Mouse (Mus musculus) adrenal gland (tissue): ENCODE measurements around the gene Mapkap1.
"Not testable (repeated sequence)": the region's sequence is repeated elsewhere in the genome, so short reads cannot be mapped to it uniquely, and the experiment has no call there.

Experiments used
- intact Hi-C: fragments of 180-260 bp; cut with DNase I; formaldehyde crosslinking; loops from one replicate; pipeline ENCODE4 v1.15.1; 2025

The Mapkap1 gene

DNA sequence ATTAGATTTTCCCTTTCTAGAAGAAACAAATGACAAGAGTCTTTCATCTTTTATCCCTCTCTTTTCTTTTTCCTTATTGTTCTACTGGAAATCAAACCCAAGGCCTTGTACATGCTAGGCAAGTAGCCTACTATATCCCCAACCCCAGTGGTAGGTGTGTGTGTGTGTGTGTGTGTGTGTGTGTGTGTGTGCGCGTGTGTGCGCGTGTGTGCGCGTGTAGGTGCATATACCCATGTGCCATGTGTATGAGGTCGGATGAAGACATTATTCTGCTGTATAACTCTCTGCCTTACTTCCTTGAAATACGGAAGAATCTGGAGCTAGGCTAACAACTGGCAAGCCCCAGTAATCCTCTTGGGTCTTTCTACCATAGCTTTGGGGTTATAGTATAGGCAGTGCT lies 24.1 kb downstream of the Mapkap1 start:
- intact Hi-C loops, result no loop called here

DNA sequence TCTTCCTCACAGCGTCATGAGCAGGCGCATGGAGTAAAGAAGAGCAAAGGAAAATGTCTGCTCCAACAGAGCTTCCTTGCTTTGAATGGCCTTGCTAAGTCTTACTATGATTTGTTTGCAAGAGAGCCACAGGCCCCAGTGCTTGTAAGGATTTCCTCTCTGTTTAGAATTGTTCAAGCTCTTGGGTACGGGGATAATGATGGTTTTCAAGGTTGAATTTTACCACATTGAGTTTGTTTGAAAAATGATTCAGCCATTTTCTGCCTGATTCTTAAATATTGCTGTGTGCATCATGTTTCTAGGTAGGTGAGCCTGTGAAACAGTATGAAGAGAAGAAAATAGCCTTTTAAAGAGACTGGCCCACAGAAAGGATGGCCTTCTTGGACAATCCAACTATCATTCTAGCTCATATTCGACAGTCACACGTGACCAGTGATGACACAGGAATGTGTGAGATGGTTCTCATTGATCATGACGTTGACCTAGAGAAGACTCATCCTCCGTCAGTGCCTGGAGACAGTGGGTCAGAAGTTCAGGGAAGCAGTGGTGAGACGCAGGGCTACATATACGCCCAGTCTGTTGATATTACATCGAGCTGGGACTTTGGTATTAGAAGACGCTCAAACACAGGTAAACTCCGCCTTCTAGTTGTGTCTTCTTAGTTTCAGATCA lies 25.3 kb downstream of the Mapkap1 start:
- intact Hi-C loops, result no loop called here

- intact Hi-C loops, result not testable (repeated sequence)
These were observed 26.3 kb downstream of the Mapkap1 start for GRCm38 (mm10) chr2:34432887-34433286.

DNA sequence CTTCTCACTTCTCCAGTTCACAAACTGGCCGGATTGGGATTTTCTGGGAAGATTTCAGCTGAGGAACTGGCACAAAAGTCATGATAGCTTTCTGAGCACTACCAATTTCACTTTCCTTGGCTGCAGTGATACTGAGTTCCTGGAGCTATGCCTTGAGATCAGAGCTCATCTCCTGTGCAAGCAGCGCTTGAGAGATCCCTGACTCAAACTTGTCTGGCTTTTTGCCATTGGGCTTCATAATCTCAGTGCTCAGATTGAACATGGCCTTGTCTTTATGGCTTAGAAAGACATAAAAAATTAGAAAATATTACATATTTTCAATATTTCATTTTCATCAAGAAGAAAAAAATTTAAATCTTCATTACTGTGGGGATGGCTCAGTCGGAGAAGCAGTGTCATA lies 29.8 kb downstream of the Mapkap1 start:
- intact Hi-C loops, result no loop called here

GRCm38 (mm10) chr2:34448756-34449155 lies 42.2 kb downstream of the Mapkap1 start:
- intact Hi-C loops, result no loop called here

DNA sequence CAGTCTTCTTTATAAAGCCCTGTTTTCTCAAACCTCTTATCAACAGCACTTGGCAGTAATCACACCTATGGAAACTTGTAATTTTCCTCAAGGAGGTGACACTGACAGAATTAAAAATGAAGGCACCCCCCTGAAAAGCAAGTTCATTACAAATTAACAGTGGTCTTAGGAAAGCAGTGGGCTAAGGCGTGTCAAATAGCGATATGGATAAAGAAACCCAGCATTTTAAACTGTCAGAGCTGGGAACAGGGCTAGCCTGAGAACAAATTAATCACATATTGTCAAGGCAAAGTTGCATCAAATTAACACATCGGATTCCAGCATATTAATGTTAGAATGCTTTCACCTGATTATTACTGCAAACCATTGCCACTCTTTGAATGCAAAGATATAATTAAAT lies 55.9 kb downstream of the Mapkap1 start:
- intact Hi-C loops, result no loop called here

DNA sequence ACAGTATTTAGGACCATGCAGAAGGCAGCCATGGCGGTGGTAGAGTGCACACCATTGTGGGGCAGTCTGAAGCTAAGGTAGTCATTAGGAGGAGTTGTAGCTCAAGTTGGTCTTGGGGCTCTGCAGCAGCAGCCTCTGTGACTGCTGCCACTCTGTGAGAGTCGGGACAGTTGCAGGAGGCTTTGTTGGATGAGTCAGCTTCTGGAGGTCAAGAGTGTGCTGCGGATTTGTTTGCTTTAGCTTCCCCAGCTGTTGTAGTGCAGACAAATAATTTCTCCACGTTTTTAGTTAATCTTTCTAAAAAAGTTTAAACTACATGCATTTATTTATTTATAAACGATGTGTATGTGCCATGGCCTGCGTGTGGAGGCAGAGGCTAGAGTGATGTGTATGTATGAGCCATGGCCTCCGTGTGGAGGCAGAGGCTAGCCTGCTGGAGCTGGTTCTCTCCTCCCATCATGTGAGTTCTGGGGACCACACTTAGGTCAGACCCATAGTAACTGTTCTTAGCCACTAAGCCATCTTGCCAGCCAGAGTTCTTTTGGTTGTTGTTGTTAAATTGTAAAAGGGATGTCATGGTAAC lies 62.1 kb downstream of the Mapkap1 start:
- intact Hi-C loops, result no loop called here

- intact Hi-C loops, result no loop called here
These were observed 62.8 kb downstream of the Mapkap1 start for GRCm38 (mm10) chr2:34469324-34469723.

GRCm38 (mm10) chr2:34473775-34474174 lies 67.2 kb downstream of the Mapkap1 start:
- intact Hi-C loops, result no loop called here

GRCm38 (mm10) chr2:34481401-34481800 lies 74.8 kb downstream of the Mapkap1 start:
- intact Hi-C loops, result no loop called here

DNA sequence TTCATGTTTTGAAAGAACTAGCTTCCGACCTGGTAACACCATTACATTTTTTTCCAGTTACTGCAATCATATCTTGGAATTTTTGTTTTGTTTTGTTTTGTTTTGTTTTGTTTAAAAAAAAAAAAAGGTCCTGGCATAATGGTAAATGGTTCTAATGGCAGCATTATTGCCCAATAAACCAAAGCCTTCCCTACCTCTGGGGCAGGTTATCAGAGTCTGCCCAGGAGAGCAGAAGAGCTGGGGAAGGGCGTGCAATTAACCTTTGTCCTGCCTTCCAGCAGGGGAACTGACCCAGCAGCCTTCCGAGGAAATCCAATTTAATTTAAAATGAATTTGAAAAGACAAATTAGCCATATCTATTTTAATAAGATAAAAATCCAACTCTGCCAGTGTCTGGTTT lies 75.5 kb downstream of the Mapkap1 start:
- intact Hi-C loops, result no loop called here

DNA sequence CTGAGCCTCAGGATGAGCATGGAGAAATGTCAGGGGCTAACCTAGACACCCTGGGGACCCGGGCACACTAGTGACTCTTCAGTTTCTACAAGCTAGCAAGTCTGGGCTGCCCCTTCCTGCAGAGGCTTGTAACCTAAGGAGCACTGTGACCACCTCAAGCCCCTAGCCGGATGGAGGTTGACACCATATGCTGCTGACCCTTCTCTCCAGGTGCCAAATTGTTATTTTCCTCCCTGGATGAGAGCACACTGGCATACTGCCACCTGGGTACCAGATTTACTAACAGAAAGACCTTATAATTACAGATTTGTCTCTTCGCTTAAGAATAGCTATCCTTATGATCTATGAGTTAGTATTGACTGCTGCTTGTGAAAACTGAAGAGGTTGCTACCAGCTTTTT lies 76.0 kb downstream of the Mapkap1 start:
- intact Hi-C loops, result no loop called here

DNA sequence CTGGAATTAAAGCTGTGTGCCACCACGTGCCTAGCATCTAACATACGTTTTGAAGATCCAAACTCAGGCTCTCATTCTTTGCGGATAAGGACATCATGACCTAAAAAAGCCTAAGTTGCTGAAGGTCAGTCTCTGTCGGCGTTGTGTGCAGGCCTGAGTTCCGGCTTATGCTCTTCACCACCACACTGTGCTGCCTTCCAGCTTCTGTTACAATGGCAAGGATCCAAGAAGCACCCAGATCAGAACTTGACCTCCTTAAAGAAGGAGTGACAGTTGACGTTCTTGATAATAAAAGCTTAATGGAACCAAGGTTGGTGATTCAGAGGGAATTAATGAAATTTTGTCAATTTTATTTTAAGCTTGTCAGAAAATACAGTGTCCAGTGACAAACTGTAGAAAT lies 80.7 kb downstream of the Mapkap1 start:
- intact Hi-C loops, result no loop called here

DNA sequence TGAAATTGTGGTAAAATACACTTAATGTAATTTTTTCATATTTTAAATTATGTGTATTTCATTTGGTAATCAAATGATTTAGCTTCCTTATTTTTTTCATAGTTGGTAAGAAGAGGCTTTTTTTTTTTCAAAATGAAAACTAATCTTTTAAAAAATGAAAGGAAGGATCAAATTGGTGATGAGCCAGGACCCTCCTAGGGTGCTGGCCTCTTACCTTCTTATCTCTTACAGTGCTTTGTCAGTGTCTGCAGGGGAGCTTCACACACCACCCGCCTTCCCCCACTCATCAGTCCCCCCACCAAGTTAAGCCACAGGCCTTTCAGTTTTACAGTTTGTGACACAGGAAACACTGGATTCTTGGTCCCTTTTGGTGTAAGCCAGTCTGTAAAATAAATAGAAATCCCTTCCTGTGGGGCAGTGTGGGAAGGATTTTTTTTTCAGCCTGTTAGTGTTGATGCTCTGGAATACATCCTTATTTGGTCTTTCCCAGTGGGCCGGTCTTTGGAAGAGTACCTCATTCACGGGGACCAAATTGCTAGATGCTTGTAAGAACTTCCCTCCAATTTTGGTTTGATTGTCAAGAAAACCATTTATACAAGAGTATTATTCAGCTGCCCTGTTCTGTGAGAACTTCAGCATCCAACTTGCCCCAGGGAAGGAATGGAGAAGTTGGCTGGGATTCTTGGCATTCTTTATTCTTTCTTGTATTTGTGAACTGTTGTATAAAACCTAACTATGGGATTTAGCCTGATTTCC lies 97.6 kb downstream of the Mapkap1 start:
- intact Hi-C loops, result no loop called here

DNA sequence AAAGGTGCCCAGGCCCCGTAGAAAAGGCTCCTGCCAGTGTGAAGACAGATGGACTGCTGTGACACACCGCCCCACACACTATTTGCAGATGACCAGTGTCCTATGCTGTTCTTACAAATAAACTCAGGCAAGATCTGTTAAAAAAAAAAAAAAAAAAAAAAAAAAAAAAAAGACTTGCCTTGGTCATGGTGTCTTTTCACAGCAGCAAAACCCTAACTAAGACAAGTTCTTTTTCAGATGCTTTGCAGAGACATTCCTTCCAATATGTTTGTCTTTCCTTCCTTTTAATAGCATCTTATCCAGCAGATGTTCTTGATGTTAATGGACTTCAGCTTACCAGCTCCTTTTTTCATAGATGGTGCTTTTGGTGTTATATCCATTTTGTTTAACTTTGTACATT lies 99.6 kb downstream of the Mapkap1 start:
- intact Hi-C loops, result not testable (repeated sequence)

DNA sequence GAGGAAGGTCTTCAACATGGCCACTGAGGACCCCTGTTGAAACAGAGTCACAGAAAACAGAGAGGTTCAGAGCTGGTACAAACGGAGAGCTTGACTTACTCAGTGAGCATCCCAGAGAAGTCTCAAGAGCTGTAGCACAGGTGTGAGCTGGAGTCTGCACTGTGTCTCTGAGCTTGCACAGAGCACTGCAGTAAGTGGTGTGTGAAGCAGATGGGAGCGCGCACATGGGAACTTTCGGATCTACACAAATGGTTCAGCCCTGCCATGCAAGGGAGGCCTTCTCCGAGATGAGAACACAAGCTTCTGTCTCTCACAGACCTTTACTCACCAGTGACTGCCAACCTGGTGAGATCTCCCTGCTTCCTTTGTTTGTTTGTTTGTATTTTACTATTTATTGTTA lies 103.3 kb downstream of the Mapkap1 start:
- intact Hi-C loops, result loop anchor here (10.0 kb wide), 1 partner anchor 535 kb away; no protein-coding TSS in a partner anchor

DNA sequence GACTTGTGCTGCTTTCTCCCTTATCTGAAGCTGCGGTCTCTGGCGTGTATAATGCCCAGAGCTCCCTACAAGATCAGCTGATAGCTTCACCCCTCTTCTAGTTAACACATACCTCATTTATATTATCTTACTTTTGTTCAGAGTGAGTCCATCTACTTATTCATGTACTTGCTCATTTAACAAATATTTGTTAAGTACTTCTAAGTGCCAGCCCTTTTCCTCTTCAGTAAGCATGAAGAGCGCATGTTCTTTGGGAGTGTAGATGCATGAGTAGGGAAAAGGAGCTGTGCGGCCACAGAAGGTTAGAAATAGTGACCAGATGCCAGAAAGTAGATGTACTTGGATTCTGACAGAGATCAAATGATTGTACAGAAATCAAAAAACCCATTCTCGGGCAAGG lies 108.7 kb downstream of the Mapkap1 start:
- intact Hi-C loops, result loop anchor here (5.0 to 10.0 kb wide), 2 partner anchors 143 to 540 kb away; partner anchors contain the start of gene Pbx3

- intact Hi-C loops, result loop anchor here (5.0 to 10.0 kb wide), 2 partner anchors 146 to 543 kb away; partner anchors contain the start of gene Pbx3
These were observed 111.5 kb downstream of the Mapkap1 start for GRCm38 (mm10) chr2:34518083-34518482.

DNA sequence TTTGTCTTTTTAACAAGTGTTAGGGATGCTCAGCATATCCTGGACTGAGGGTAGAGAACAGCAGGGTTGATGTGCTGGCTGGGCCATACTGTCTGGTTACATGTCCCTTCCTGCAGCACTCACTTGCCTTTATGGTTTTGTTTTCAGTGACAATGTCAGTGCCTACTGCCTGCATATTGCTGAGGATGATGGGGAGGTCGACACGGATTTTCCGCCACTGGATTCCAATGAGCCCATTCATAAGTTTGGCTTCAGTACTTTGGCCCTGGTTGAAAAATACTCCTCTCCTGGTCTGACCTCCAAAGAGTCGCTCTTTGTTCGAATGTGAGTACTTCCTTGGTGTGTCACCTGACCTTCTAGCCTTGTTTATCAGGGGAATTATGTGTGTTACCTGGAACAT lies 112.0 kb downstream of the Mapkap1 start:
- intact Hi-C loops, result loop anchor here (5.0 to 10.0 kb wide), 2 partner anchors 146 to 544 kb away; partner anchors contain the start of gene Pbx3

DNA sequence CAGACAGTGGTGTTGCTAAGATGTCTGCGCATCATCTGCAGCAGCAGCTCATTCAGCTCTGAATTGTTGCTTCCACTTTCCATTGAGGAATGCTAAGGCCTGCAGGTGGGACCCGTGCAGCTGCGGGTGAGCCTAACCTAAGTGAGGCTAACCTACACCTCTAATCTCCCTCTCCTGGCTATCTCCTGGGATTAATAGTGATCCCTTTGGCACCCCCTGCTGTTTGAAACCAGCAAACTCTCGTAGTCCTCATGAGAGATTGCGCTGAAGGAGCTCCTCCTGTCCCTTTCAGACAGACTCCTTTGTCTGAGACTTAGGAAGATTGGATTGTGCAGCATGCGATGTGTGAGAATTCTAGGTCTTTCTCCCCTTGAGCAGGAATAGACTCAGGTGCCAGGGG lies 113.0 kb downstream of the Mapkap1 start:
- intact Hi-C loops, result loop anchor here (5.0 to 10.0 kb wide), 2 partner anchors 147 to 545 kb away; partner anchors contain the start of gene Pbx3

- intact Hi-C loops, result no loop called here
These were observed 114.8 kb downstream of the Mapkap1 start for GRCm38 (mm10) chr2:34521384-34521783.
